Mouse (Mus musculus): ENCODE results near the gene Izumo1.

GRCm38 (mm10) chr7:45587631-45588592 lies 33.7 kb upstream of the Izumo1 start:
- no peak for TF ChIP-seq HCFC1 (IDR thresholded peaks at IDR 0.05; ENCODE audit: low read depth, low read length)
- TF ChIP-seq CTCF (conservative IDR thresholded peaks at IDR 0.05 in 1 of 2, IDR thresholded peaks at IDR 0.05 in 1 of 2; ENCODE audit: low read depth in 2 of 2, low read length in 2 of 2) = no peak
- no peak for TF ChIP-seq ZKSCAN1 (IDR thresholded peaks at IDR 0.05; ENCODE audit: borderline replicate concordance, low read depth, low read length)
- no peak for TF ChIP-seq ZNF384 (IDR thresholded peaks at IDR 0.05; ENCODE audit: low read depth, low read length)
- no peak for TF ChIP-seq POLR2AphosphoS2 (IDR thresholded peaks at IDR 0.05; ENCODE audit: low read depth, low read length)
- no peak for TF ChIP-seq POLR2A (IDR thresholded peaks at IDR 0.05; ENCODE audit: low read depth, low read length)
- no peak for TF ChIP-seq MXI1 (IDR thresholded peaks at IDR 0.05; ENCODE audit: low read depth, low read length)
- TF ChIP-seq USF1 (IDR thresholded peaks at IDR 0.05; ENCODE audit: low read depth, low read length) = no peak

Data from CH12.LX (cell line).